Mouse (Mus musculus) limb, embryonic 13.5 days (tissue): ENCODE data around the gene Sdc1. TPM values are rescaled to one million over a fixed set of nuclear protein-coding genes. Genes with fewer than 3 reads are reported as not detected.

Source experiments
- ATAC-seq: fragments of 200-750 bp; cut with Nextera tagmentation; 2 replicates; pipeline ENCODE4 v1.8.0; 2017; ENCODE audit warnings: low read depth, moderate number of reproducible peaks, moderate TSS enrichment; ENCODE audit not compliant: low FRiP score
- H3K27ac ChIP-seq: fragments of 300-500 bp; sonication (generic); 2 replicates; pipeline ENCODE4 v1.5.1; 2015; ENCODE audit warnings: inconsistent platforms, mild to moderate bottlenecking, moderate library complexity
- H3K27me3 ChIP-seq: fragments of 300-500 bp; sonication (generic); 2 replicates; pipeline ENCODE4 v1.6.1; 2015; ENCODE audit warnings: mild to moderate bottlenecking, inconsistent platforms
- H3K36me3 ChIP-seq: fragments of 300-500 bp; sonication (generic); 2 replicates; pipeline ENCODE4 v1.6.1; 2015; ENCODE audit warnings: inconsistent platforms, mild to moderate bottlenecking, moderate library complexity
- H3K4me1 ChIP-seq: fragments of 300-500 bp; sonication (generic); 2 replicates; pipeline ENCODE4 v1.6.1; 2015; ENCODE audit warnings: inconsistent platforms
- H3K4me2 ChIP-seq: fragments of 300-500 bp; sonication (generic); replicated peaks from 2 replicates; pipeline ENCODE4 v1.6.1; 2015; ENCODE audit warnings: inconsistent platforms, mild to moderate bottlenecking, moderate library complexity
- H3K4me3 ChIP-seq: fragments of 300-500 bp; sonication (generic); 2 replicates; pipeline ENCODE4 v1.5.1; 2015; ENCODE audit warnings: moderate library complexity, mild to moderate bottlenecking, inconsistent platforms
- H3K9ac ChIP-seq: fragments of 300-500 bp; sonication (generic); 2 replicates; pipeline ENCODE4 v1.6.1; 2015; ENCODE audit warnings: mild to moderate bottlenecking, inconsistent platforms
- H3K9me3 ChIP-seq: fragments of 300-500 bp; sonication (generic); 2 replicates; pipeline ENCODE4 v1.6.1; 2016; ENCODE audit warnings: inconsistent platforms
- WGBS: fragments of 180-500 bp; shearing (Covaris S2); methylation state at CpG from one replicate; pipeline ENCODE4 v1.1.7; 2015; 5-methylcytosine and 5-hydroxymethylcytosine counted together
- polyA plus RNA-seq: library from polyadenylated mRNA; unstranded; fragments of >200 nt; fragmentation: Nextera tagmentation; extraction: Ambion mirVana; gene quantifications from 2 replicates; pipeline ENCODE4 v1.2.1, GENCODE M21; 2015

Gene Sdc1
- polyA plus RNA-seq, 1 experiment from 2014 or later = 254 TPM

DNA sequence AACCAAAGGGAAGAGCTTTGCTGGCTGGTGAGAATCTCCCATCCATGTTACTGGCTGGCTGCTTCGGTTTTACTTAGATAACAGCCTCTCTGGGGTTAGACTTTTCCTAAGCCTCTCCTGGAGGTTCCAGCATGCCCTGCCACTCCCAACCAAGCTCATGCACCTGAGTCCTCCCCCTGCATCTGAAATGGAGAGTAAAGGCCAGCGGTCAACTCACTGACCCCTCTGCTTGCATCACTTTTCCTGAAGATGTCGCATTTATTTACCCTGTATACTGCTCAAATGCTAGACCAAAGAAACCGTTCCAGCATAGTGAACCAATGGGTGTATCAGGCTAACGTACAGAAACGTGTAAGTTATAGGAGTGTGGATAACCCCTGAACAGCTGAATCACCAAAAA lies 38.5 kb downstream of the Sdc1 start:
- Histone ChIP-seq H3K9ac (no peak overlapping the region), H3K27ac (no peak overlapping the region), H3K27me3 (no peaks in the 10 kb centered on the region), H3K36me3 (no peaks in the 10 kb centered on the region), H3K4me1 (peaks cover 25% of the 10 kb centered on the region), H3K9me3 (no peaks in the 10 kb centered on the region), H3K4me3 (no peak overlapping the region), H3K4me2 (no peak overlapping the region)
- no peak for ATAC-seq
- 88% methylated on average over 6 of the region's 6 CpGs for WGBS

GRCm38 (mm10) chr12:8810966-8811365 lies 39.8 kb downstream of the Sdc1 start:
- no peaks in the 10 kb centered on the region for H3K36me3 ChIP-seq
- H3K27me3 ChIP-seq = no peaks in the 10 kb centered on the region
- 58% methylated on average over 2 of the region's 2 CpGs for WGBS
- no peak for ATAC-seq
- H3K4me2 ChIP-seq = no peak overlapping the region
- H3K9me3 ChIP-seq = no peaks in the 10 kb centered on the region
- no peak overlapping the region for H3K4me3 ChIP-seq
- H3K9ac ChIP-seq = no peak overlapping the region
- peaks cover 20% of the 10 kb centered on the region for H3K4me1 ChIP-seq
- no peak overlapping the region for H3K27ac ChIP-seq

DNA sequence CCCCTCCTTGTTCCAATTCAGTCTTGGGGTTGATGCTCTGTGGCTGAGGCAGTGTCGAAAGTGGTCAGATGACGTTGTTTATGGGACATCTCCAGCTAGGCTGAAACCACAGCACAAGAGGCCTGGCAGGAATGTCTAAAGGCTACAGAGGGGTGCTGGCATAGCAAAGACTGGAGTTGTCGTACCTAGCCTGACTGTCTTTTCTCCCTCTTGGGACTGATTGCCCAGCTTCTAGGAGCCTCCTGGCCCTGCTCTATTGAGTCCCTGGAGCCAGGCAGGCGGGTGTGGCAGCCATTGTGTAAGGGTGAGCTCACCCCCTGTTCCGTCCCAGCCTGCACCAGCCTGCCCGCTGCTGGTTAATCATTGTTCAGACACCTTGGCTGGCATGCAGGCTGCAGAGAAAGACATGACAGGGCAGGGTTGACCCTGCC lies 40.3 kb downstream of the Sdc1 start:
- H3K4me1 ChIP-seq = peaks cover 20% of the 10 kb centered on the region
- H3K9ac ChIP-seq = no peak overlapping the region
- no peak overlapping the region for H3K27ac ChIP-seq
- H3K36me3 ChIP-seq = no peaks in the 10 kb centered on the region
- H3K9me3 ChIP-seq = no peaks in the 10 kb centered on the region
- 66% methylated on average over 6 of the region's 6 CpGs for WGBS
- no peak overlapping the region for H3K4me3 ChIP-seq
- H3K27me3 ChIP-seq = no peaks in the 10 kb centered on the region
- no peak for ATAC-seq
- H3K4me2 ChIP-seq = no peak overlapping the region

GRCm38 (mm10) chr12:8811894-8812560 lies 40.9 kb downstream of the Sdc1 start:
- WGBS = 69% methylated on average over 5 of the region's 5 CpGs
- Histone ChIP-seq H3K27me3 (no peaks in the 10 kb centered on the region), H3K4me2 (no peak overlapping the region), H3K9me3 (no peaks in the 10 kb centered on the region), H3K9ac (no peak overlapping the region), H3K4me3 (no peak overlapping the region), H3K27ac (no peak overlapping the region), H3K4me1 (peaks cover 20% of the 10 kb centered on the region), H3K36me3 (no peaks in the 10 kb centered on the region)
- no peak for ATAC-seq

DNA sequence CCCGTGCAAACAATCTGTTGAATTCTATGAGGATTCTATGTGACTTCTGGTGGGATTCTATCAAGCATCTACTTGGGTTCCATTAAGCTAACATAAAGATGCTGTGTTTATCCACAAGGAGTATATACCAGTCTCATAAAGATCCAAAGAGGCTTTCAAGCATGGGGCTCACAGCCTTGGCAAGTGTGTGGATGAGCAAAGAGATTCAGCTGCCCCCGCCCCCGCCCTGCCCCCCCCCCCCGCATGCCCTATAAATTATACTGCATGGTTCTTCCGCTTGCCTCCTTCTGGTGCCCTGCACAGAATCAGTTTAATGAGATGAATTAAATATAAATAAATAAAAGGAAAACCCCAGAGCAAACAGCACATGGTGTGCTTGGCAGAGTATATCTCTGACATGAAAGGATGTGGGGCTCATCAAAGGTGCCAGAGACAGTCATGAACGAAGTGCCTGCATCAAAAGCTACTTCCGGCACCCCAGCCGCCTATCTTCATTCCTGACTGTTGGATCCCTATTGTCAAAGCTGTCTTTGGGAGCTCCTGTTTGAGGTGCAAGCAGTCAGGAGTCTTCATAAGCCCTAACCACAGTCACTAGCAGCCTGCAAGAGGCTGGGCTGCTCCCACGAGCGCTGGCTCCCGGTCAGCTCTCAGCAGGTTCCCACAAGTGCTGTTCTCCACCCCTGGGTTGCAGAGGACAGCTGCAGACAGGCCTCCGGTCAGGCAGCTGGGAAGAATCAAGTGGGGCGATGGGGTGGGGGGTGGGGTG lies 46.5 kb downstream of the Sdc1 start:
- Histone ChIP-seq H3K36me3 (no peaks in the 10 kb centered on the region), H3K27me3 (no peaks in the 10 kb centered on the region), H3K9me3 (no peaks in the 10 kb centered on the region), H3K27ac (no peak overlapping the region; the same call in 1 of the 2 replicates), H3K4me1 (peaks cover 13% of the 10 kb centered on the region), H3K4me2 (peak overlapping the region; percentile 25; the same call in 1 of the 2 replicates), H3K4me3 (no peak overlapping the region), H3K9ac (no peak overlapping the region)
- peak; percentile 86 for ATAC-seq
- 21% methylated on average over 13 of the region's 13 CpGs for WGBS

- peak overlapping the region; percentile 25; the same call in 1 of the 2 replicates for H3K4me2 ChIP-seq
- no peak overlapping the region for H3K4me3 ChIP-seq
- H3K27me3 ChIP-seq = no peaks in the 10 kb centered on the region
- no peak for ATAC-seq
- no peak overlapping the region for H3K9ac ChIP-seq
- H3K9me3 ChIP-seq = no peaks in the 10 kb centered on the region
- peaks cover 13% of the 10 kb centered on the region for H3K4me1 ChIP-seq
- WGBS = 35% methylated on average over 3 of the region's 3 CpGs
- no peak overlapping the region for H3K27ac ChIP-seq
- no peaks in the 10 kb centered on the region for H3K36me3 ChIP-seq
Measured at GRCm38 (mm10) chr12:8818233-8818672, 47.1 kb downstream of the Sdc1 start.

DNA sequence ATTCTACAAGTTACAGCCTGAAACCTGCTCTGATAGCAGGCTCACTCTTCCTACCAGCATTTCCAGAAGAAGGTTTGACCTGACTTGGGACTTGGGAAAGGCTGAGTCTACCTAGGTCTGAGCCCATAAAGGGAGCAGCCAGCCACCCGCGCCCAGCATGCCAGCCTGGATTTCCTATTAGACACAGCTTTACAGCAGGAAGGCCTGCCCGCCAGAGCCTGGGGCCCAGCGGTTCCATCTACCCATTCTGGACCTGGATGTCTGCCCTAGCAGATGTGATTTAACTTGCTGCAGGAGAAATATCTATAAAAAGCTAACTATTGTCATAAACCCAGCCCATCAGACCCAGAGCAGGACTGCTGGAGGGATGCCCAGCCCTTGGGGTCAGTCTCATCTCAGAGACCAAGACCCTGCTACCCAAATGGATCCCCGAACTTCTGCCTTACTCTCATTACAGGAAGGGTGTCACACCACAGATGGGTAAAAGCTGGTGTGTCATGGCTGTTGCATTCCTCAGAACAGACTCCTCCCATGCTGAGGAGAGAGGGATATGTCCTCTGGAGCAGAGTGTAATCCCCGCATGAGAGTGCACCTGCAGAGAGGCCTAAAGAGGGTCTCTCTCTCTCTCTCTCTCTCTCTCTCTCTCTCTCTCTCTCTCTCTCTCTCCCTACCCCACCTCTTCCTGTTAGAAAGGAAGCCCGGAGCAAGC lies 54.0 kb downstream of the Sdc1 start:
- Histone ChIP-seq H3K9me3 (no peaks in the 10 kb centered on the region), H3K27me3 (no peaks in the 10 kb centered on the region), H3K27ac (peak overlapping the region; percentile 79), H3K4me2 (no peak overlapping the region), H3K36me3 (no peaks in the 10 kb centered on the region), H3K4me3 (no peak overlapping the region), H3K4me1 (peaks cover 14% of the 10 kb centered on the region), H3K9ac (no peak overlapping the region; the same call in 1 of the 2 replicates)
- peak; percentile 86 for ATAC-seq
- WGBS = 44% methylated on average over 7 of the region's 7 CpGs

DNA sequence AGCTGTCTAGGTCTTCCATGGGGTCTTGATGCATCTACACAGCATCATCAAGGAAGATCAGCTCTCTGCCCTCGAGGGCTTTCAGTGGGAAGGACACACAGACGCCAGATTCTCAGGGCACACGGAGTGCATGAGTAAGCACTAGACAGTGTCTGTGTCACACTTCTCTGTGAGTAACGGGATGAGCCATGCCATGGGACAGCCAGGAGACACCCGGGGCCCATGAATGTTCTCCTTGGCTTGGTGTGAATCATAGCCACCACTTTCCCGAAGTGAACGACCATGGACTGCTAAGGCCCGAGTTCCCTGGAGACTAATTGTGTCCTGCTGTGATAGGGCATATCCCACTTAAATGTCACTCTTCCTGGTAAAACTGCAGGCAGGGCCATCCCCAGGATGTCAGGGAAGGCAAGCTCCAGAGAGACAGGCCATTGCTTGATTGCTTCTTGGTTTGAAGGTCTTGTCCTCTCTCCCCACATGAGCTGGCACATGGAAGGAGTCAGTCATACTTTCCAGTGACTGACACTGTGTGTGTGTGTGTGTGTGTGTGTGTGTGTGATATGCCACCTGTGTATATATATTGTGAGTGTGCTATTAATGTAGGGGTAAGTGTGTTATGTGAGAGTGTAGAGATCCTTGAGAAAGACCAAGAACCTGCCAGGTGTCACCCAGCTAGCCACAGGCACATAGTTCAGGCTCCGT lies 56.0 kb downstream of the Sdc1 start:
- Histone ChIP-seq H3K4me1 (peaks cover 14% of the 10 kb centered on the region), H3K9me3 (no peaks in the 10 kb centered on the region)
- WGBS = 87% methylated on average over 9 of the region's 9 CpGs

DNA sequence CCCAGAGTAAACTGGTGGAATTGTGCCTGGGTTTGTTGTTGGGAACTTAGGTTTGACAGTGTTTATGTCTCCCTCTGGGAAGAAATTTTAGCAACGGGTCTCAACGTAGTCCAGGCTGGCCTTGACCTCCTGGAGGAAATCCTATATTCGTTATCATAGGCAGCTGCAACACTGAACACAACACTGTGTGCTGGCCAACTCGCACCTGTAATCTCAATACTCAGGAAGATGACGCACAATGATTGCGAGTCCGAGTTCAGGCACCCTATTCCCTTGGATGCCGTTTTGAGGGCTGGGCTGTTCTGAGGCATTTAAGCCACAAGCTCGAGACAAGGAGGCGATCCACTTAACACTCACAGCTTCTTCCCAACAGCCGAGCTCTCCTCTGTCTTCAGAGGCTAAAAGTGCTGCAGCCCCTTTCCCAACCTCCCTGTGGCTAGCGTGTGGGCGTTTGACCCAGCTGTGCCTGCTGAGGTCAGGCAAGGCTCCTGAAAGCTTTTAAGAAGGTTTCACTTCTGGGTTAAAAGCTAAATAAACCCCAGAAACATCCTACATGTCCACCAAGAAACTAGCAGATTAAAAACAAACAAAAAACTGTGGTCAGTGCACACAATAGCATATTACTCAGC lies 58.0 kb downstream of the Sdc1 start:
- Histone ChIP-seq H3K4me1 (peaks cover 14% of the 10 kb centered on the region), H3K4me2 (no peak overlapping the region), H3K9me3 (no peaks in the 10 kb centered on the region), H3K27ac (no peak overlapping the region), H3K9ac (no peak overlapping the region), H3K27me3 (no peaks in the 10 kb centered on the region), H3K36me3 (no peaks in the 10 kb centered on the region), H3K4me3 (no peak overlapping the region)
- no peak for ATAC-seq
- WGBS = 58% methylated on average over 13 of the region's 13 CpGs

More for the DNA sequence above, 56.0 kb downstream of the Sdc1 start:
- Histone ChIP-seq H3K4me3 (no peak overlapping the region), H3K4me2 (no peak overlapping the region), H3K36me3 (no peaks in the 10 kb centered on the region), H3K27ac (no peak overlapping the region), H3K27me3 (no peaks in the 10 kb centered on the region), H3K9ac (no peak overlapping the region)
- ATAC-seq = no peak

DNA sequence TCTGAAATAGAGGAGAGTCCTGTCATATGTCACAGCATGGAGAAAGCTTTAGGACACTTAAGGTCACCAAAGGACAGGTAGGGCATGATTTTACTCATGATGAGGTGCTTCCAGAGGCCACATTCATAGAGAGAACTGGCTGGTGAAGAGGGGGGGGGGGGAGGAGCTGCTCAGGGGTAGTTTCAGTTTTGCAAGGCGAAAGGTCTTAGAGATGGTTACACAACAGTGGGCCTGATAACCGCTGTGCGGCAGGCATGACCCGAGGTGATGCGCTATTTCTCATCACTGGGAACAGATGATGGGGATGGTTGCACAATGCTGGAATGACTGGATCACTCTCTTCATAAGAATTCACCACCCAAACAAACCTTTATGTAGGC lies 58.5 kb downstream of the Sdc1 start:
- Histone ChIP-seq H3K9me3 (no peaks in the 10 kb centered on the region), H3K36me3 (no peaks in the 10 kb centered on the region), H3K27ac (no peak overlapping the region), H3K4me3 (no peak overlapping the region), H3K9ac (no peak overlapping the region), H3K4me1 (peaks cover 13% of the 10 kb centered on the region), H3K4me2 (no peak overlapping the region), H3K27me3 (no peaks in the 10 kb centered on the region)
- no peak for ATAC-seq
- WGBS = 89% methylated on average over 5 of the region's 5 CpGs

DNA sequence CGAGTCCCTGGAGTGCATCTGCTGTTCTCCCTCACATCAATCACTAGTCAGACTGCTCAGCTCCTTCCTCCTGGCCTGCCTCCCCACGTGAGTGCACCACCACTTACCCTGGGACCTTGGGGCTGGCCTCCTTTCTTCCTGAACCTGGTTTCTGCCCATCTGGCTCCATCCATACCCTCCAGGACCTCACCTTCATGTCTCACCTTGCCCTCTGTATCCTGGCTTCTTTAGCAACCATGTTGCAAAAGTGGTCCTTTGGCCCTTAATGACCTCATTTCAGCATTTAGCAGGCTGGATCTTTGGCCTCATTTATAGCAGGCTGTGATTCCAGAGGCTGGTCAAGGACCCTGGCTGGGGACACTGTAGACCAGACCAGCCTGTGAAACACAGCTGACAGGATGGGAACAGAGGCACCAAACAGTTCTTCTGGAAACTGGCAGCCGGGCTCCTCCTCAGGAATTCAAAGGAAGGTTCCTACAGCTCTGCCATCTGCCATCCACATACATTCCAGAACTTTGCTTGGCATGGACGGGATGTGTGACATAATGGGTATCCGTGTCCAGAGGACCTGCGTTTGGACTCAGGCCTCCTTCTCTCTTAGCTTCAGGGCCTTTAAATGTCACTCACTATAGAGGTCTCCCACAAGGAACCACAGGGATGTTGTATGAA lies 60.0 kb downstream of the Sdc1 start:
- 61% methylated on average over 6 of the region's 6 CpGs for WGBS
- Histone ChIP-seq H3K4me3 (no peak overlapping the region), H3K4me1 (no peaks in the 10 kb centered on the region), H3K9ac (no peak overlapping the region), H3K4me2 (no peak overlapping the region), H3K9me3 (no peaks in the 10 kb centered on the region), H3K27me3 (no peaks in the 10 kb centered on the region), H3K27ac (no peak overlapping the region), H3K36me3 (no peaks in the 10 kb centered on the region)
- no peak for ATAC-seq
